Mouse (Mus musculus): ENCODE measurements at regions not wholly inside any gene's neighbourhood (a gene's known extent, or its start where the extent isn't known, plus 50 kb on each side); places are given as distances from the start of the nearest gene placed in this dataset.

GRCm38 (mm10) chr14:33797551-33798303, 125.7 kb upstream of the Gdf10 start:
- DNase-seq: no peak

- DNase-seq: no peak
Observed at GRCm38 (mm10) chr14:33804321-33804720, 119.1 kb upstream of the Gdf10 start.

GRCm38 (mm10) chr14:33804721-33805120, 118.7 kb upstream of the Gdf10 start:
- no peak for DNase-seq

GRCm38 (mm10) chr14:33807196-33807595, 116.2 kb upstream of the Gdf10 start:
- no peak for DNase-seq

- DNase-seq: peak; percentile 37
Observed at GRCm38 (mm10) chr14:33808593-33809265, 114.7 kb upstream of the Gdf10 start.

- no peak for DNase-seq
Observed at GRCm38 (mm10) chr14:33810584-33810983, 112.8 kb upstream of the Gdf10 start.

- no peak for DNase-seq
Observed at GRCm38 (mm10) chr14:33811241-33811640, 112.1 kb upstream of the Gdf10 start.

- DNase-seq: no peak
Observed at GRCm38 (mm10) chr14:33812266-33812665, 111.1 kb upstream of the Gdf10 start.

GRCm38 (mm10) chr14:33812772-33813171, 110.6 kb upstream of the Gdf10 start:
- no peak for DNase-seq

- DNase-seq: no peak
Observed at GRCm38 (mm10) chr14:33813274-33813673, 110.1 kb upstream of the Gdf10 start.

GRCm38 (mm10) chr14:33814107-33814506, 109.3 kb upstream of the Gdf10 start:
- no peak for DNase-seq

GRCm38 (mm10) chr14:33814599-33814998, 108.8 kb upstream of the Gdf10 start:
- no peak for DNase-seq

GRCm38 (mm10) chr14:33820541-33821260, 102.7 kb upstream of the Gdf10 start:
- no peak for DNase-seq

- no peak for DNase-seq
Observed at GRCm38 (mm10) chr14:33821436-33821835, 102.0 kb upstream of the Gdf10 start.

GRCm38 (mm10) chr14:33824421-33824874, 98.9 kb upstream of the Gdf10 start:
- no peak for DNase-seq

- no peak for DNase-seq
Observed at GRCm38 (mm10) chr14:33826003-33826644, 97.3 kb upstream of the Gdf10 start.

GRCm38 (mm10) chr14:33832650-33833319, 90.6 kb upstream of the Gdf10 start:
- peak; percentile 41 for DNase-seq

- no peak for DNase-seq
Observed at GRCm38 (mm10) chr14:33836341-33836740, 87.0 kb upstream of the Gdf10 start.

- no peak for DNase-seq
Observed at GRCm38 (mm10) chr14:33841821-33842220, 81.6 kb upstream of the Gdf10 start.

- no peak for DNase-seq
Observed at GRCm38 (mm10) chr14:33853499-33853898, 69.9 kb upstream of the Gdf10 start.

GRCm38 (mm10) chr14:33854181-33854580, 69.2 kb upstream of the Gdf10 start:
- peak; percentile 40 for DNase-seq

GRCm38 (mm10) chr14:33856992-33857391, 66.4 kb upstream of the Gdf10 start:
- no peak for DNase-seq
